Mouse (Mus musculus): Measurements from ENCODE around the gene Adamts4. TPM values are rescaled to one million over a fixed set of nuclear protein-coding genes. Genes with fewer than 3 reads are reported as not detected.
"Not testable (repeated sequence)": the region's sequence is repeated elsewhere in the genome, so short reads cannot be mapped to it uniquely, and the experiment has no call there.

Gene Adamts4
- total and polyA plus RNA-seq, 2 experiments from 2014 or later = 3.9 to 4.1 TPM

- 40% methylated on average over 5 of the region's 5 CpGs for WGBS
- peak overlapping the region; percentile 69 for H3K4me2 ChIP-seq (ENCODE audit: low read depth, low read length)
- DNase-seq (ENCODE audit: low spot score) (no peak), ATAC-seq (ENCODE audit: insufficient read depth, low read depth) (no peak)
- peak overlapping the region; percentile 89 for H3K27ac ChIP-seq (ENCODE audit: low read depth)
- H3K36me3 ChIP-seq (replicated peaks; ENCODE audit: control insufficient read depth, insufficient read depth, low read length) = peaks cover 12% of the 10 kb centered on the region
- H3K4me1 ChIP-seq (ENCODE audit: control insufficient read depth, insufficient read depth) = peaks cover 9% of the 10 kb centered on the region
- no peak for TF ChIP-seq EP300 (IDR thresholded peaks at IDR 0.05; ENCODE audit: low read depth)
- no peak for TF ChIP-seq CTCF (IDR thresholded peaks at IDR 0.05; ENCODE audit: low read depth)
- H3K4me3 ChIP-seq (ENCODE audit: low read depth, low read length) = peak overlapping the region; percentile 67
- 0 out of 2 replicates have a peak, but pooled peaks cover 7% of the 10 kb centered on the region for H3K27me3 ChIP-seq (ENCODE audit: control insufficient read depth, insufficient read depth, low read length)
- peak overlapping the region; percentile 76 for H3K9ac ChIP-seq (replicated peaks; ENCODE audit: low read depth, low read length)
- H3K9me3 ChIP-seq (replicated peaks; ENCODE audit: control insufficient read depth, low read length) = no peaks in the 10 kb centered on the region
These were observed 43.7 kb downstream of the Adamts4 start for GRCm38 (mm10) chr1:171293906-171294297.

GRCm38 (mm10) chr1:171294298-171295062, 44.3 kb downstream of the Adamts4 start, which contains the start of gene Ufc1:
TSS of gene Ufc1 (minus strand) at chr1:171295024.
- DNase-seq (ENCODE audit: low spot score) (peak; percentile 92), ATAC-seq (ENCODE audit: insufficient read depth, low read depth) (peak; percentile 74)
- Histone ChIP-seq H3K36me3 (replicated peaks; ENCODE audit: control insufficient read depth, insufficient read depth, low read length) (peaks cover 6% of the 10 kb centered on the region), H3K4me2 (ENCODE audit: low read depth, low read length) (peak within 1 kb of the TSS; percentile 69), H3K27ac (ENCODE audit: low read depth) (peak within 1 kb of the TSS; percentile 89), H3K9ac (replicated peaks; ENCODE audit: low read depth, low read length) (peak within 1 kb of the TSS; percentile 76), H3K4me3 (ENCODE audit: low read depth, low read length) (peak within 1 kb of the TSS; percentile 67), H3K27me3 (ENCODE audit: control insufficient read depth, insufficient read depth, low read length) (0 out of 2 replicates have a peak, but pooled peaks cover 7% of the 10 kb centered on the region), H3K9me3 (replicated peaks; ENCODE audit: control insufficient read depth, low read length) (no peaks in the 10 kb centered on the region), H3K4me1 (ENCODE audit: control insufficient read depth, insufficient read depth) (peaks cover 9% of the 10 kb centered on the region)
- WGBS = under 1% methylated on average over 42 of the region's 42 CpGs
- TF ChIP-seq CTCF (IDR thresholded peaks at IDR 0.05; ENCODE audit: low read depth) (no peak), EP300 (IDR thresholded peaks at IDR 0.05; ENCODE audit: low read depth) (0 out of 2 replicates have a peak, but pooled peaks have one; percentile 47)

- Histone ChIP-seq H3K4me1 (ENCODE audit: control insufficient read depth, insufficient read depth) (peaks cover 9% of the 10 kb centered on the region), H3K36me3 (replicated peaks; ENCODE audit: control insufficient read depth, insufficient read depth, low read length) (peaks cover under 1% of the 10 kb centered on the region; the same call in 1 of the 2 replicates), H3K27ac (ENCODE audit: low read depth) (peak overlapping the region; percentile 89), H3K9me3 (replicated peaks; ENCODE audit: control insufficient read depth, low read length) (no peaks in the 10 kb centered on the region), H3K4me2 (ENCODE audit: low read depth, low read length) (peak overlapping the region; percentile 62), H3K27me3 (ENCODE audit: control insufficient read depth, insufficient read depth, low read length) (0 out of 2 replicates have a peak, but pooled peaks cover 7% of the 10 kb centered on the region), H3K9ac (replicated peaks; ENCODE audit: low read depth, low read length) (peak overlapping the region; percentile 76), H3K4me3 (ENCODE audit: low read depth, low read length) (peak overlapping the region; percentile 67)
- 8% methylated on average over 3 of the region's 3 CpGs for WGBS
- DNase-seq (ENCODE audit: low spot score) = no peak
- TF ChIP-seq CTCF (IDR thresholded peaks at IDR 0.05; ENCODE audit: low read depth) (no peak), EP300 (IDR thresholded peaks at IDR 0.05; ENCODE audit: low read depth) (no peak)
- ATAC-seq (ENCODE audit: insufficient read depth, low read depth) = no peak
These were observed 44.8 kb downstream of the Adamts4 start for GRCm38 (mm10) chr1:171295063-171295402.

GRCm38 (mm10) chr1:171298226-171298625, 48.0 kb downstream of the Adamts4 start:
- H3K36me3 ChIP-seq (replicated peaks; ENCODE audit: control insufficient read depth, insufficient read depth, low read length) = no peaks in the 10 kb centered on the region
- no peak overlapping the region for H3K4me3 ChIP-seq (ENCODE audit: low read depth, low read length)
- H3K27me3 ChIP-seq (ENCODE audit: control insufficient read depth, insufficient read depth, low read length) = 0 out of 2 replicates have a peak, but pooled peaks cover 7% of the 10 kb centered on the region
- no peak overlapping the region for H3K9ac ChIP-seq (replicated peaks; ENCODE audit: low read depth, low read length)
- no peak for ATAC-seq (ENCODE audit: insufficient read depth, low read depth)
- TF ChIP-seq EP300 (IDR thresholded peaks at IDR 0.05; ENCODE audit: low read depth) (no peak), CTCF (IDR thresholded peaks at IDR 0.05; ENCODE audit: low read depth) (no peak)
- H3K27ac ChIP-seq (ENCODE audit: low read depth) = no peak overlapping the region
- H3K9me3 ChIP-seq (replicated peaks; ENCODE audit: control insufficient read depth, low read length) = no peaks in the 10 kb centered on the region
- H3K4me2 ChIP-seq (ENCODE audit: low read depth, low read length) = no peak overlapping the region
- peaks cover 8% of the 10 kb centered on the region for H3K4me1 ChIP-seq (ENCODE audit: control insufficient read depth, insufficient read depth)
- DNase-seq (ENCODE audit: low spot score) = no peak
- 56% methylated on average over 3 of the region's 3 CpGs for WGBS

GRCm38 (mm10) chr1:171306157-171306556, 55.9 kb downstream of the Adamts4 start:
- WGBS = 69% methylated on average over 5 of the region's 5 CpGs
- DNase-seq (ENCODE audit: low spot score); H3K4me1 ChIP-seq (ENCODE audit: control insufficient read depth, insufficient read depth); H3K4me2 ChIP-seq (ENCODE audit: low read depth, low read length); H3K36me3 ChIP-seq (replicated peaks; ENCODE audit: control insufficient read depth, insufficient read depth, low read length); H3K4me3 ChIP-seq (ENCODE audit: low read depth, low read length); H3K27me3 ChIP-seq (ENCODE audit: control insufficient read depth, insufficient read depth, low read length); ATAC-seq (ENCODE audit: insufficient read depth, low read depth); H3K9me3 ChIP-seq (replicated peaks; ENCODE audit: control insufficient read depth, low read length); H3K9ac ChIP-seq (replicated peaks; ENCODE audit: low read depth, low read length): not testable (repeated sequence)
- 0 out of 2 replicates have a peak overlapping the region, but pooled peaks have one; percentile 7 for H3K27ac ChIP-seq (ENCODE audit: low read depth)

Data from heart, postnatal 0 days (tissue).